Mouse (Mus musculus): ENCODE results near the gene Foxa3. TPM values are rescaled to one million over a fixed set of nuclear protein-coding genes. Genes with fewer than 3 reads are reported as not detected.

Gene Foxa3
- polyA plus RNA-seq, 2 experiments = 12.2 to 26.5 TPM

- H3K36me3 ChIP-seq (replicated peaks; ENCODE audit: control insufficient read depth, insufficient read depth, low read depth) = no peaks in the 10 kb centered on the region
- ATAC-seq (ENCODE audit: insufficient read depth) (no peak), DNase-seq (ENCODE audit: low read depth in 3 of 3, low spot score in 3 of 3) (no peak)
- no peak overlapping the region for H3K27ac ChIP-seq
- H3K4me3 ChIP-seq (ENCODE audit: insufficient read depth in 1 of 2, low read depth in 2 of 2, low read length in 2 of 2) = no peak overlapping the region
- no peak overlapping the region for H3K9ac ChIP-seq (replicated peaks)
- no peaks in the 10 kb centered on the region; the same call in 1 of the 2 replicates for H3K27me3 ChIP-seq (ENCODE audit: control insufficient read depth, insufficient read depth, low read length)
- no peaks in the 10 kb centered on the region for H3K9me3 ChIP-seq (ENCODE audit: control insufficient read depth, low read length)
- WGBS (ENCODE audit: insufficient replicate concordance) = 73% methylated on average over 3 of the region's 3 CpGs
- TF ChIP-seq EP300 (IDR thresholded peaks at IDR 0.05; ENCODE audit: low read depth) (no peak), CTCF (IDR thresholded peaks at IDR 0.05; ENCODE audit: low read depth) (peak; percentile 39; the same call in 1 of the 2 replicates)
- no peak overlapping the region for H3K4me2 ChIP-seq (ENCODE audit: low read depth)
- H3K4me1 ChIP-seq (replicated peaks; ENCODE audit: control insufficient read depth in 2 of 2, insufficient read depth in 2 of 2, low read length in 1 of 2) = no peaks in the 10 kb centered on the region
Measured at GRCm38 (mm10) chr7:18970956-18971355, 52.4 kb downstream of the Foxa3 start.

DNA sequence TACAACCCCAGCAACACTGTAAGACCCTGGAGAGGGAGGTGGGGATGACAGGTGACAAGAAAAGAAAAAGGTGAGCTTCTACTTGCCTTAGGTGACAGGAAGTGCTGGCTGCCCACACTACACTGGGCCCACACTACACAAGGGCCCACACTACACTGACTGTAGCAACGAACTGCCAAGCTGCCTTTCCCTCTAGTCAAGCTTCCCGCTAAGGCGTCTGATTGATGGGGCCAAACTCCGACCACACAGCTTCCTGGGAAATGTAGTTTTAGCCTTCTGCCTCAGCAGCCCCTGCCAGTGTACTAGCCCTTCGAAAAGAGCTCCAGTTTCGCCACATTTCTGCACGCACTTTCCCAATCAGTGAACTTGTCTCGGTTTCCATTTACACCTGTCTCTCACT, 55.7 kb downstream of the Foxa3 start:
- Histone ChIP-seq H3K4me2 (ENCODE audit: low read depth) (no peak overlapping the region), H3K9ac (replicated peaks) (no peak overlapping the region), H3K4me1 (replicated peaks; ENCODE audit: control insufficient read depth in 2 of 2, insufficient read depth in 2 of 2, low read length in 1 of 2) (no peaks in the 10 kb centered on the region), H3K9me3 (ENCODE audit: control insufficient read depth, low read length) (no peaks in the 10 kb centered on the region), H3K36me3 (replicated peaks; ENCODE audit: control insufficient read depth, insufficient read depth, low read depth) (no peaks in the 10 kb centered on the region), H3K27ac (no peak overlapping the region), H3K4me3 (ENCODE audit: insufficient read depth in 1 of 2, low read depth in 2 of 2, low read length in 2 of 2) (no peak overlapping the region), H3K27me3 (ENCODE audit: control insufficient read depth, insufficient read depth, low read length) (peaks cover 30% of the 10 kb centered on the region)
- TF ChIP-seq CTCF (IDR thresholded peaks at IDR 0.05; ENCODE audit: low read depth) (no peak), EP300 (IDR thresholded peaks at IDR 0.05; ENCODE audit: low read depth) (no peak)
- 14% methylated on average over 8 of the region's 8 CpGs for WGBS (ENCODE audit: insufficient replicate concordance)
- DNase-seq (ENCODE audit: low read depth in 3 of 3, low spot score in 3 of 3) (no peak), ATAC-seq (ENCODE audit: insufficient read depth) (no peak)

DNA sequence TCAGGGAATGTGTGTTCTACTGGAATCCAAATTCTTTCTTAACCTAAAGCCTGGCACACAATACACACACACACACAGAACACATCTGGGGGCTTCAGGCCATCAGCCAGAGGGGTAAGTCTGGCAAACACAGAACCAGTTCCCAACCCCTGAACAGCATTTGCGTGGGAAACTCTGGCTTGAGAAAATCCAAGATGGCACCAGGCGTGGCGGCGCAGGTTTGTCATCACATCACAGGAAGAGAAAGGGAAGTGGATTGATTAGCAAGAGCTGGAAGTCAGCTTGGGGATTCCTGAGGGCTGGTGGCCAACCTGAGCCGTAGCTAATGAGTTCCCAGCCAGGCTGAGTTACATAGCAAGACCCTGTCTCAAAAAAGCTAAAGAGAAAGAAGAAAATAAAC, 58.0 kb downstream of the Foxa3 start:
- Histone ChIP-seq H3K4me3 (ENCODE audit: insufficient read depth in 1 of 2, low read depth in 2 of 2, low read length in 2 of 2) (no peak overlapping the region), H3K27me3 (ENCODE audit: control insufficient read depth, insufficient read depth, low read length) (peaks cover 53% of the 10 kb centered on the region), H3K27ac (no peak overlapping the region), H3K9me3 (ENCODE audit: control insufficient read depth, low read length) (no peaks in the 10 kb centered on the region), H3K4me2 (ENCODE audit: low read depth) (no peak overlapping the region), H3K9ac (replicated peaks) (no peak overlapping the region), H3K36me3 (replicated peaks; ENCODE audit: control insufficient read depth, insufficient read depth, low read depth) (no peaks in the 10 kb centered on the region), H3K4me1 (replicated peaks; ENCODE audit: control insufficient read depth in 2 of 2, insufficient read depth in 2 of 2, low read length in 1 of 2) (no peaks in the 10 kb centered on the region)
- TF ChIP-seq EP300 (IDR thresholded peaks at IDR 0.05; ENCODE audit: low read depth) = no peak
- no peak for TF ChIP-seq CTCF (IDR thresholded peaks at IDR 0.05; ENCODE audit: low read depth)
- no peak for DNase-seq (ENCODE audit: low read depth in 3 of 3, low spot score in 3 of 3)
- no peak for ATAC-seq (ENCODE audit: insufficient read depth)
- WGBS (ENCODE audit: insufficient replicate concordance) = 69% methylated on average over 5 of the region's 5 CpGs

- no peak overlapping the region for H3K4me2 ChIP-seq (ENCODE audit: low read depth)
- WGBS (ENCODE audit: insufficient replicate concordance) = 2% methylated on average over 19 of the region's 19 CpGs
- ATAC-seq (ENCODE audit: insufficient read depth) = no peak
Measured at GRCm38 (mm10) chr7:18963294-18963843, 60.0 kb downstream of the Foxa3 start.

More at GRCm38 (mm10) chr7:18963294-18963843, 60.0 kb downstream of the Foxa3 start:
- Histone ChIP-seq H3K4me1 (replicated peaks; ENCODE audit: control insufficient read depth in 2 of 2, insufficient read depth in 2 of 2, low read length in 1 of 2) (no peaks in the 10 kb centered on the region), H3K9ac (replicated peaks) (no peak overlapping the region), H3K9me3 (ENCODE audit: control insufficient read depth, low read length) (no peaks in the 10 kb centered on the region), H3K27me3 (ENCODE audit: control insufficient read depth, insufficient read depth, low read length) (peaks cover 66% of the 10 kb centered on the region), H3K4me3 (ENCODE audit: insufficient read depth in 1 of 2, low read depth in 2 of 2, low read length in 2 of 2) (no peak overlapping the region), H3K36me3 (replicated peaks; ENCODE audit: control insufficient read depth, insufficient read depth, low read depth) (no peaks in the 10 kb centered on the region), H3K27ac (no peak overlapping the region)
- TF ChIP-seq EP300 (IDR thresholded peaks at IDR 0.05; ENCODE audit: low read depth) (no peak), CTCF (IDR thresholded peaks at IDR 0.05; ENCODE audit: low read depth) (no peak)
- no peak for DNase-seq (ENCODE audit: low read depth in 3 of 3, low spot score in 3 of 3)

Other genes starting within 250 kb of the Foxa3 start
- gene Psg19, start 225.0 kb downstream of the Foxa3 start, polyA plus RNA-seq (2012; rRNA removed) = not detected in 2 replicates
- not detected in 2 replicates for gene Psg19, start 225.0 kb downstream of the Foxa3 start, polyA plus RNA-seq (2014; fragmentation: Nextera tagmentation; extraction: Ambion mirVana)
- gene Psg17, start 201.9 kb downstream of the Foxa3 start, polyA plus RNA-seq (2012; rRNA removed) = 0.03 TPM in 1 of 2 replicates, not detected in the other
- gene Psg17, start 201.9 kb downstream of the Foxa3 start, polyA plus RNA-seq (2014; fragmentation: Nextera tagmentation; extraction: Ambion mirVana) = not detected in 2 replicates
- gene Mill2, start 183.6 kb downstream of the Foxa3 start, polyA plus RNA-seq (2012; rRNA removed) = 0.16 and 0.18 TPM in 2 replicates
- 0.09 and 0.19 TPM in 2 replicates for gene Mill2, start 183.6 kb downstream of the Foxa3 start, polyA plus RNA-seq (2014; fragmentation: Nextera tagmentation; extraction: Ambion mirVana)
- 10.5 and 15.1 TPM in 2 replicates for gene Pglyrp1, start 152.2 kb downstream of the Foxa3 start, polyA plus RNA-seq (2012; rRNA removed)
- gene Pglyrp1, start 152.2 kb downstream of the Foxa3 start, polyA plus RNA-seq (2014; fragmentation: Nextera tagmentation; extraction: Ambion mirVana) = 23.2 and 32.0 TPM in 2 replicates
- 6.5 and 10.0 TPM in 2 replicates for gene Ccdc61, start 113.1 kb downstream of the Foxa3 start, polyA plus RNA-seq (2012; rRNA removed)
- gene Ccdc61, start 113.1 kb downstream of the Foxa3 start, polyA plus RNA-seq (2014; fragmentation: Nextera tagmentation; extraction: Ambion mirVana) = 5.5 and 6.7 TPM in 2 replicates
- gene Nova2, start 97.7 kb downstream of the Foxa3 start, polyA plus RNA-seq (2012; rRNA removed) = 0.11 TPM in 2 replicates
- 0.03 and 0.05 TPM in 2 replicates for gene Nova2, start 97.7 kb downstream of the Foxa3 start, polyA plus RNA-seq (2014; fragmentation: Nextera tagmentation; extraction: Ambion mirVana)
- not detected in 2 replicates for gene Nanos2, start 36.1 kb downstream of the Foxa3 start, polyA plus RNA-seq (2012; rRNA removed)
- not detected in 2 replicates for gene Nanos2, start 36.1 kb downstream of the Foxa3 start, polyA plus RNA-seq (2014; fragmentation: Nextera tagmentation; extraction: Ambion mirVana)
- gene Mypop, start 32.3 kb downstream of the Foxa3 start, polyA plus RNA-seq (2012; rRNA removed) = 0.20 and 0.21 TPM in 2 replicates
- 0.30 and 0.34 TPM in 2 replicates for gene Mypop, start 32.3 kb downstream of the Foxa3 start, polyA plus RNA-seq (2014; fragmentation: Nextera tagmentation; extraction: Ambion mirVana)
- gene Irf2bp1, start 19.5 kb downstream of the Foxa3 start, polyA plus RNA-seq (2012; rRNA removed) = 6.8 and 8.3 TPM in 2 replicates
- gene Irf2bp1, start 19.5 kb downstream of the Foxa3 start, polyA plus RNA-seq (2014; fragmentation: Nextera tagmentation; extraction: Ambion mirVana) = 6.8 and 7.9 TPM in 2 replicates
- 27.3 and 29.1 TPM in 2 replicates for gene Sympk, start 839 bp upstream of the Foxa3 start, polyA plus RNA-seq (2012; rRNA removed)
- gene Sympk, start 839 bp upstream of the Foxa3 start, polyA plus RNA-seq (2014; fragmentation: Nextera tagmentation; extraction: Ambion mirVana) = 10.7 and 11.8 TPM in 2 replicates
- not detected in 2 replicates for gene Rsph6a, start 31.2 kb upstream of the Foxa3 start, polyA plus RNA-seq (2012; rRNA removed)
- not detected in 2 replicates for gene Rsph6a, start 31.2 kb upstream of the Foxa3 start, polyA plus RNA-seq (2014; fragmentation: Nextera tagmentation; extraction: Ambion mirVana)
- gene Dmwd, start 52.7 kb upstream of the Foxa3 start, polyA plus RNA-seq (2012; rRNA removed) = 18.1 and 20.2 TPM in 2 replicates
- 3.5 and 3.7 TPM in 2 replicates for gene Dmwd, start 52.7 kb upstream of the Foxa3 start, polyA plus RNA-seq (2014; fragmentation: Nextera tagmentation; extraction: Ambion mirVana)
- gene Dmpk, start 60.3 kb upstream of the Foxa3 start, polyA plus RNA-seq (2012; rRNA removed) = 17.9 and 20.7 TPM in 2 replicates
- gene Dmpk, start 60.3 kb upstream of the Foxa3 start, polyA plus RNA-seq (2014; fragmentation: Nextera tagmentation; extraction: Ambion mirVana) = 8.3 and 10.6 TPM in 2 replicates
- 3.3 and 4.3 TPM in 2 replicates for gene Six5, start 71.1 kb upstream of the Foxa3 start, polyA plus RNA-seq (2012; rRNA removed)
- 0.60 and 1.3 TPM in 2 replicates for gene Six5, start 71.1 kb upstream of the Foxa3 start, polyA plus RNA-seq (2014; fragmentation: Nextera tagmentation; extraction: Ambion mirVana)
- 0.14 and 0.25 TPM in 2 replicates for gene Gm4969, start 94.8 kb upstream of the Foxa3 start, polyA plus RNA-seq (2012; rRNA removed)
- 0.16 and 0.22 TPM in 2 replicates for gene Gm4969, start 94.8 kb upstream of the Foxa3 start, polyA plus RNA-seq (2014; fragmentation: Nextera tagmentation; extraction: Ambion mirVana)
- gene Fbxo46, start 96.3 kb upstream of the Foxa3 start, polyA plus RNA-seq (2012; rRNA removed) = 2.0 and 2.6 TPM in 2 replicates
- 2.6 and 3.0 TPM in 2 replicates for gene Fbxo46, start 96.3 kb upstream of the Foxa3 start, polyA plus RNA-seq (2014; fragmentation: Nextera tagmentation; extraction: Ambion mirVana)
- 2.2 and 2.3 TPM in 2 replicates for gene Qpctl, start 125.8 kb upstream of the Foxa3 start, polyA plus RNA-seq (2012; rRNA removed)
- gene Qpctl, start 125.8 kb upstream of the Foxa3 start, polyA plus RNA-seq (2014; fragmentation: Nextera tagmentation; extraction: Ambion mirVana) = 2.3 and 3.0 TPM in 2 replicates
- 40.7 and 67.5 TPM in 2 replicates for gene Snrpd2, start 126.2 kb upstream of the Foxa3 start, polyA plus RNA-seq (2012; rRNA removed)
- gene Snrpd2, start 126.2 kb upstream of the Foxa3 start, polyA plus RNA-seq (2014; fragmentation: Nextera tagmentation; extraction: Ambion mirVana) = 75.3 and 76.0 TPM in 2 replicates
- gene Gipr, start 142.6 kb upstream of the Foxa3 start, polyA plus RNA-seq (2012; rRNA removed) = 0.05 and 0.16 TPM in 2 replicates
- 0.10 TPM in 1 of 2 replicates, not detected in the other for gene Gipr, start 142.6 kb upstream of the Foxa3 start, polyA plus RNA-seq (2014; fragmentation: Nextera tagmentation; extraction: Ambion mirVana)
- 6.1 and 7.3 TPM in 2 replicates for gene Eml2, start 152.9 kb upstream of the Foxa3 start, polyA plus RNA-seq (2012; rRNA removed)
- 0.98 and 1.3 TPM in 2 replicates for gene Eml2, start 152.9 kb upstream of the Foxa3 start, polyA plus RNA-seq (2014; fragmentation: Nextera tagmentation; extraction: Ambion mirVana)
- 0.35 and 0.53 TPM in 2 replicates for gene Gpr4, start 189.0 kb upstream of the Foxa3 start, polyA plus RNA-seq (2012; rRNA removed)
- 0.10 and 0.23 TPM in 2 replicates for gene Gpr4, start 189.0 kb upstream of the Foxa3 start, polyA plus RNA-seq (2014; fragmentation: Nextera tagmentation; extraction: Ambion mirVana)
- 8.3 and 9.1 TPM in 2 replicates for gene Opa3, start 204.8 kb upstream of the Foxa3 start, polyA plus RNA-seq (2012; rRNA removed)
- gene Opa3, start 204.8 kb upstream of the Foxa3 start, polyA plus RNA-seq (2014; fragmentation: Nextera tagmentation; extraction: Ambion mirVana) = 12.8 and 14.6 TPM in 2 replicates
- gene Vasp, start 248.3 kb upstream of the Foxa3 start, polyA plus RNA-seq (2012; rRNA removed) = 35.3 and 39.9 TPM in 2 replicates
- gene Vasp, start 248.3 kb upstream of the Foxa3 start, polyA plus RNA-seq (2014; fragmentation: Nextera tagmentation; extraction: Ambion mirVana) = 25.5 and 31.0 TPM in 2 replicates